Mouse (Mus musculus) midbrain, embryonic 12.5 days (tissue): ENCODE measurements around the gene Spata6. TPM values are rescaled to one million over a fixed set of nuclear protein-coding genes. Genes with fewer than 3 reads are reported as not detected.

Source experiments
- ATAC-seq: fragments of 200-750 bp; cut with Nextera tagmentation; 2 replicates; pipeline ENCODE4 v1.8.0; 2017; ENCODE audit warnings: low read depth, moderate TSS enrichment, moderate library complexity; ENCODE audit not compliant: low FRiP score
- H3K27ac ChIP-seq: fragments of 300-500 bp; sonication (generic); replicated peaks from 2 replicates; pipeline ENCODE4 v1.5.1; 2016; ENCODE audit warnings: mild to moderate bottlenecking
- H3K27me3 ChIP-seq: fragments of 300-500 bp; sonication (generic); 2 replicates; pipeline ENCODE4 v1.6.1; 2016; ENCODE audit warnings: mild to moderate bottlenecking
- H3K36me3 ChIP-seq: fragments of 300-500 bp; sonication (generic); 2 replicates; pipeline ENCODE4 v1.6.1; 2016
- H3K4me1 ChIP-seq: fragments of 300-500 bp; sonication (generic); 2 replicates; pipeline ENCODE4 v1.6.1; 2016
- H3K4me2 ChIP-seq: fragments of 300-500 bp; sonication (generic); replicated peaks from 2 replicates; pipeline ENCODE4 v1.6.1; 2016; ENCODE audit warnings: mild to moderate bottlenecking, moderate library complexity
- H3K4me3 ChIP-seq: fragments of 300-500 bp; sonication (generic); 2 replicates; pipeline ENCODE4 v1.5.1; 2016; ENCODE audit warnings: mild to moderate bottlenecking
- H3K9ac ChIP-seq: fragments of 300-500 bp; sonication (generic); replicated peaks from 2 replicates; pipeline ENCODE4 v1.6.1; 2016; ENCODE audit warnings: mild to moderate bottlenecking, moderate library complexity
- H3K9me3 ChIP-seq: fragments of 300-500 bp; sonication (generic); 2 replicates; pipeline ENCODE4 v1.6.1; 2016; ENCODE audit warnings: mild to moderate bottlenecking
- WGBS: fragments of 180-500 bp; shearing (Covaris S2); methylation state at CpG from one replicate; pipeline ENCODE4 v1.1.7; 2016; 5-methylcytosine and 5-hydroxymethylcytosine counted together
- polyA plus RNA-seq: library from polyadenylated mRNA; unstranded; fragments of >200 nt; fragmentation: Nextera tagmentation; extraction: Ambion mirVana; gene quantifications from 2 replicates; pipeline ENCODE4 v1.2.1, GENCODE M21; 2016

Gene Spata6
- 23.8 and 27.3 TPM in 2 replicates for polyA plus RNA-seq

DNA sequence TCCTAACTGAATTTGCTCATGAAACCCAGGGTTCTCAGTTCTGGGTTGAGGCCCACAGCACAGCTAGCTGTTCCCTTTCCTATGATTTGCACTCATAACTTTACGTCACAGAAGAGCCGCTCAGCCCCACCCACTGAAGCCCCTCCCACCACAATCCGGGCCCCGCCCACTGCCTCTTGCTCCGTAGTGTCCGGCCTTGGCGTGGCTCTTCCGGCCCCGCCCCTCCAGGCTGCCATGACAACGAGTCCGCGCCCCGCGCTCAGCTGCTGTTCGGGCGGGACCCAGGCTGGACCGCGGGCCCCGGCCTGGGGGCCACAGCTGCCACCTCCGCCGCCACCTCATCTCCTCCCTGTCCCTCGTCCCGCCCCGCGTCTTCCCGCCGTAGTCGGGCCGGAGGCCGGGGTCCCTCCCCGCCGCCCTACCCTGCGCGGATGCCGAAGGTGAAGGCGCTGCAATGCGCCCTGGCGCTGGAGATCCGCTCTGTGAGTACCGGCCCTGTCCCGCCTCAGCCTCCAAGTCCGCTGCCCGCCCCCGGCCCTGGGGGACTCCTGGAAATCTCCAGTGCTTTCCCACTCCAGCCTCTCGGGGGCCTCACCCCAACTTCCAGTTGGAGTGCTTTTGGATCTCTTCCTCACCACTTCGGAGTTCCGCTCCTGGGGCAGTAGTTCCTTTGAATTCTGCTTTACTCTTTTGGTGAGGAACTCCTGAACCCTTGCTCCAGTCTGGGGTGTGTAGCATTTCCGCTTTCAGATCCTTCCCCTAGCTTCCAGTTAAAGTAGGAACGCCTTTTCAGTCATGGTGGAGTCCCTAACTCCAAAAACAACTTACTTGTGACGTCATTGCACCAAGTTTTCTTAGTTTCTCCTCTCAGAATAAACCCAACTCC is at the start of gene Spata6:
Gene Spata6, plus strand, starts transcription at position 209 of the 886 bp plus-strand sequence.
- Histone ChIP-seq H3K27me3 (no peaks in the 10 kb centered on the region), H3K9ac (peak within 1 kb of the TSS; percentile 70), H3K27ac (peak within 1 kb of the TSS; percentile 49), H3K36me3 (no peaks in the 10 kb centered on the region), H3K4me1 (peaks cover 10% of the 10 kb centered on the region), H3K4me3 (peak within 1 kb of the TSS; percentile 87), H3K4me2 (peak within 1 kb of the TSS; percentile 76), H3K9me3 (no peaks in the 10 kb centered on the region)
- under 1% methylated on average over 50 of the region's 50 CpGs for WGBS
- peak; percentile 97 for ATAC-seq

DNA sequence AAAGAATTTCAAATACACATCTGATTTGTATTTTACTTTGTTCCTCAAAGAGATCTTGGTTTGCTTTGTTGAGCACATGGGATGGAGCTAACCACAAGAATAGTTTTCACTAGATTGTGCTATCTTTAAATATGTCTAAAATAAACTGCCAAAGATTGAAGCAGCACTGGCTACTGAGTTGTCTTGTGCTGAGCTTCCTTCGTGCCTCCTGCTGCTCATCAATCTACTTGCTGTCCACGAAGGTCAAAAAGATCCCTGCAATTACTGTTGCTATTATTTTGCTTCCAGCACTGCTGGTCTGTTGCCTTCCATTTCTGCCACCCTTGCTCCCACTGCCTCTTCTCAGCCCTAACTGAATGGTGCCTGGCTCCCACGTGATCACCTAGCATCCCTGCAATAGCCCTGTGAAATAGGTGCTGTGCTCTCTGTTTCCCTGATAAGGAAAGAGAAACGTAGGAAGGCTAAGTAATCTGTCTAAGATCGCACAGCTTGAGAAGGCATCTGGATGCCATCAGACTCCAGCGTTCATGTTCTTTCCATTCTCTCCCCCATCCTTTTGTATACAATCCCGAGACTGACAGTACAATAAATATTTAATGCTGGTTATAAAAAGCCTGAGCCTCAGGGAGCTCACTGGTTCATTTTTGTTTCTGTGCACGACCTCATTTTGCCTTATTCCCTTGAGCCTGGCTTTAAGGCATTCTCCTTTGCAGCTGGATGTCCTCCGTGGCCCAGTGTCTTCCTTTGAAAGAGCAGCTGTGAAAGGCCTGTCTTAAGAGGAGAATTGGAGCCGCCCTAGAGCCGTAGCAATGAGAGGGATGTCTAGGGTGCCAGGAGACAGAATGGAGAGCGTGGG is 49.0 kb upstream of the Spata6 start:
- peak; percentile 42; the same call in 1 of the 2 replicates for ATAC-seq
- WGBS: 28% methylated on average over 12 of the region's 12 CpGs
- no peaks in the 10 kb centered on the region for H3K27me3 ChIP-seq
- H3K36me3 ChIP-seq: no peaks in the 10 kb centered on the region
- H3K4me2 ChIP-seq: 0 out of 2 replicates have a peak overlapping the region, but pooled peaks have one; percentile 9
- H3K9ac ChIP-seq: no peak overlapping the region
- no peak overlapping the region for H3K4me3 ChIP-seq
- no peaks in the 10 kb centered on the region for H3K9me3 ChIP-seq
- peaks cover 11% of the 10 kb centered on the region for H3K4me1 ChIP-seq
- peak overlapping the region; percentile 66 for H3K27ac ChIP-seq

DNA sequence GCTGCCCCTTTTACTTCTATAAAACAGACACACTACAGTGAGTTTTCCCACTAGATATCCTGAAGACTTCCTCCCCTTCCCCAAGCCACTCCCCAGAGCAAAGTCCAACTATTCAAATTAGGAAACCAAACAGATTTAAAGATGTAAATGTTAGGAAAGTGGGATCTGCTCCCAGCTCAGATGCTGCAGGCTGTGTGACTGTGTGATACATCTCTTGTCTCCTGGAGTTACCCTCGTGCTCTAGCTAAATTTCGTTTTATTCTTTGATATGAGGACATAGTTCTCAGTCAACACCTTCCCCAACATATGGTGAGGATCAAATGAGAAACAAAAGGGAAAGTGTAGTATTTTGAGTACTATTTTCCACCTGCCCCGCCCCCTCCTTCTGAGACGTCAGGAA is 48.3 kb upstream of the Spata6 start:
- 73% methylated on average over 4 of the region's 4 CpGs for WGBS
- no peaks in the 10 kb centered on the region for H3K9me3 ChIP-seq
- H3K27ac ChIP-seq: peak overlapping the region; percentile 66
- H3K4me1 ChIP-seq: peaks cover 11% of the 10 kb centered on the region
- H3K4me2 ChIP-seq: no peak overlapping the region
- H3K27me3 ChIP-seq: no peaks in the 10 kb centered on the region
- H3K9ac ChIP-seq: no peak overlapping the region
- H3K36me3 ChIP-seq: no peaks in the 10 kb centered on the region
- no peak overlapping the region for H3K4me3 ChIP-seq
- ATAC-seq: no peak

DNA sequence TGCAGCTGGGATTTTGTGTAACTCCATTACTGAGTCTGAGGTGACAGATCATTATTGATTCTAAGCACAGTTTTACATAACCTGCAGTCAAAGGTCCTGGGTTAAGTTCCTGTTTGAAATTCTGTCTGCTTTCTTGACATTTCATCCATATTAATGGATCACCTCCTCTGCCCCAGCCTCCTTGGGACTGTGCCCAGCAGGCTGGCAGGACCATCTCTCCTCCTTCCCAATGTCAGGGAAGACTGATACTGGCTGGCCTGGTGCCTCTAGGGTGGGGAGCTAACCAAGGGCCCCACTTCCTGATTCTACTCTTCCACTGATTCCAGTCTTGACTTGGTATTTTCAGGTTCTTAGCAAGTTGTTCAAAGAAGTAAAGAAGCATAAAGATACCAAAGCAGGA is 45.9 kb upstream of the Spata6 start:
- no peaks in the 10 kb centered on the region for H3K27me3 ChIP-seq
- no peaks in the 10 kb centered on the region for H3K36me3 ChIP-seq
- H3K9ac ChIP-seq: no peak overlapping the region
- no peak overlapping the region for H3K4me2 ChIP-seq
- no peaks in the 10 kb centered on the region for H3K9me3 ChIP-seq
- H3K4me1 ChIP-seq: peaks cover 11% of the 10 kb centered on the region
- H3K27ac ChIP-seq: no peak overlapping the region
- no peak overlapping the region for H3K4me3 ChIP-seq
- ATAC-seq: no peak

DNA sequence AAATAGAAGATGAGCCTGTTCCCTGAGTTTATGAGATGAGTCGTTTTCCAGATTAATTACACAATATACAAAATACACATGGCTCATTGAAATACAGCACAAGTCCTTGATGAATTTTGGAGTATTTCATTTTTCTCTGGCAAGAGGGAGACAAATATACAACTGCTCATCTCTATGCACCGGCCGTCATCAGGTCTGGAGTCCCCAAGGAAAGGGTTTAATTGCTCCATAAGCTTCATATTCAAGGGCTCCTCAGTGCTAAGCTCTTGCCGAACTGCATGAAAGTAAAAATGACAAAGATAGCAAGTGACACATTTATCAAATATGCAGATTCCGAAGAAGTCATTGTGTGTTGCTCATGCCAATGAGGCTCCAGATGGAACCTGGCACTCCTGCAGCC is 37.9 kb upstream of the Spata6 start:
- no peaks in the 10 kb centered on the region for H3K27me3 ChIP-seq
- ATAC-seq: no peak
- peaks cover 5% of the 10 kb centered on the region; the same call in 1 of the 2 replicates for H3K4me1 ChIP-seq
- no peak overlapping the region for H3K27ac ChIP-seq
- H3K4me3 ChIP-seq: no peak overlapping the region
- no peak overlapping the region for H3K4me2 ChIP-seq
- no peaks in the 10 kb centered on the region for H3K36me3 ChIP-seq
- 78% methylated on average over 5 of the region's 5 CpGs for WGBS
- no peaks in the 10 kb centered on the region for H3K9me3 ChIP-seq
- no peak overlapping the region for H3K9ac ChIP-seq

DNA sequence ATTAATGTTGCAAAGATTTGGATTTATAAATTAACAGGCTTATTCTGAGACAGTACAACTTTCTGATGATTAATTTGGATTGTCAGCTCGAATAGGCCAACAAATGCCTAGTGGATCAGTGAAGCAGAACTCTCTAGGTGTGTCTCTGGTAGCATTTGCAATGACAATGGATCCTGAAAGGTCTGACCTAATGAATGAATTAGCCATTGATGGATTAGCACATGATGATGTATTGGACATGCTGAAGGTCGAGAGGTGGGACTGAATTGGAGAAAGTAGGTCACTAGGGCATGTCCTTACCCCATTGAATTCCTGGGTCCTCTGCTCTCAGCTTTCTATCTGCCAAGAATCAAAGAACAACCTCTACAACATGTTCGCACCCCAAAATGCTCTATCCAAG is 37.0 kb upstream of the Spata6 start:
- Histone ChIP-seq H3K4me1 (peaks cover 6% of the 10 kb centered on the region; the same call in 1 of the 2 replicates), H3K4me3 (no peak overlapping the region), H3K9ac (no peak overlapping the region), H3K27me3 (no peaks in the 10 kb centered on the region), H3K36me3 (no peaks in the 10 kb centered on the region), H3K4me2 (no peak overlapping the region), H3K27ac (no peak overlapping the region), H3K9me3 (no peaks in the 10 kb centered on the region)
- ATAC-seq: no peak
- WGBS: 77% methylated on average over 3 of the region's 3 CpGs

DNA sequence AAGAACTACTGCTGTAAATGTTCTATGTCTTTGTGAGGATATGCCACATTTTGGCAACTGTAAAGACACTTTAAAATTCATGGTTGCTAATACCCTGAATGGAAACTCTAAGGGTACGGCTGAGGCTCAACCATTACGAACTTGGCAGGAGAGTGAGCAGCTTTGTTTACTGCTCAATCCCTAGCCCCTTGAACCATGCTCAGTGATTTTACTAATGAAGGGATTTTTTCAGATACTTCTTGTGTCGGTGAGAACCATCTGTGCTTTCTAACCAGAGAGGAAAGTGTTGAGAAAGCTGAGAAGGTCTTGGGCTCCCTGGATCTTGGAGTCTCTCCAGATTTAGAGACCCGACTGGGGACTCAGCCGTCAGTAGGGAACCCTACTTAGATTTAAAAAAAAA is 35.9 kb upstream of the Spata6 start:
- ATAC-seq: no peak
- H3K4me1 ChIP-seq: peaks cover 6% of the 10 kb centered on the region; the same call in 1 of the 2 replicates
- no peak overlapping the region for H3K9ac ChIP-seq
- no peaks in the 10 kb centered on the region for H3K9me3 ChIP-seq
- WGBS: 79% methylated on average over 5 of the region's 5 CpGs
- no peak overlapping the region for H3K4me2 ChIP-seq
- H3K27ac ChIP-seq: no peak overlapping the region
- no peak overlapping the region for H3K4me3 ChIP-seq
- no peaks in the 10 kb centered on the region for H3K27me3 ChIP-seq
- no peaks in the 10 kb centered on the region for H3K36me3 ChIP-seq

DNA sequence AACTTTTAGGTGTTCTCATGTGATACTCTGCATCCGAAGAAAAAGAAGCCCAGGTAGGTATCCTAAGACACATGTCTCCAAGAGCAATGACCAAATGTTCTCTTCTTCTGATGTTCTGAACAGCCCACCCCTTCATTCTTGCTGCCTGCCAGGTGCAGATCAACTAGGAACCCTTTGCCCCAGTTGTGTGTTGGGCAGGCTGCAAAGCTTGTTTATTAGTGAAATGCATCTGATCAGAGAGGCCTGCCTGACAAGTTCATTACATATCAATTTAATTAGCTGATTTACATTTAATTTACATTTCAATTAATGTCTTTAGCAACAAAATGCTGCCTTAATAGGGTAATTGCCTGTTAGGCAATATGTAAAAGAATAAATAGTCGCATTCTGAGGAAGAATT is 33.8 kb upstream of the Spata6 start:
- ATAC-seq: no peak
- 71% methylated on average over 2 of the region's 2 CpGs for WGBS
- H3K36me3 ChIP-seq: no peaks in the 10 kb centered on the region

DNA sequence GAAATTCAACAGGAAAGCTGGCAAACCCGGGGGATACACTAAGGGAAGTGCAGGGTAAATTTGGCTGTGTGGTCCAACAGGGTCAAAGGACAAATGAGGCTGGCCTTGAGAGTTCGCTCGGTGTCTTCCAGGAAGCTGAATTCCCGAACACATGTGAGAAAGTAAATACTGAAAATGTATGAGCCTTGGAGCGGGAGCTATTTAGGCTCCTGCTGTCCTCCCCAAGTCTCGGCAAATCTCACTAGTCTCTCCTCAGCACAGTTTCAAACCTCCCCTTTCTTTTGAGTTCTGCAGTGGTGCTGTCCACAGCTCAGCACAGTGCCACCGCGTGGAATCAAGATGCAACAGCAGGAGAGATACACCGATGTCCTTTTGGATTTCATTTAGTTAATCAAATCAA is 32.8 kb upstream of the Spata6 start:
- peaks cover 16% of the 10 kb centered on the region for H3K4me1 ChIP-seq
- no peak overlapping the region; the same call in 1 of the 2 replicates for H3K4me3 ChIP-seq
- H3K9me3 ChIP-seq: no peaks in the 10 kb centered on the region
- peak overlapping the region; percentile 37 for H3K4me2 ChIP-seq
- H3K9ac ChIP-seq: no peak overlapping the region
- WGBS: 8% methylated on average over 9 of the region's 9 CpGs
- no peak overlapping the region for H3K27ac ChIP-seq
- H3K36me3 ChIP-seq: no peaks in the 10 kb centered on the region
- peak; percentile 77 for ATAC-seq
- H3K27me3 ChIP-seq: no peaks in the 10 kb centered on the region

More for the DNA sequence above, 33.8 kb upstream of the Spata6 start:
- Histone ChIP-seq H3K4me2 (no peak overlapping the region), H3K4me1 (peaks cover 8% of the 10 kb centered on the region), H3K9ac (no peak overlapping the region), H3K9me3 (no peaks in the 10 kb centered on the region), H3K4me3 (no peak overlapping the region), H3K27me3 (no peaks in the 10 kb centered on the region), H3K27ac (no peak overlapping the region)

DNA sequence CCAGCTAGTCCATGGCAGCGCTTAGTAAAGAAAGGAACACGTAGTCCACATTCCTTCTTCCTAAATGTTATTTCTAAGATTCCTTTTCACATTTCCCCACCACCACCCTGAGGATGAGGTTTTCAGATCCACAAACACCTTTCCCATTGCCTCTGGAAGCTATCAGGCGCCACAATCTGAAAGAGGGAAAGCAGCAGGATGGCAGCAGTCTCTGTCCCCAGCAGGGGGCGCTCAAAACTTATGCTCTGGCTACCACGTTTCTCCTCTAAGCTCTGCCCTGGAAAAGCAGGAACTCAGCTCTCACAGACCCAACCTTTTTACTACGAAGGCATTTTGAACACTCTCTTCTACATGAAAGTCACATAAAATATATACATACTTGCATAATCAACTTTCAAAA is 32.2 kb upstream of the Spata6 start:
- 13% methylated on average over 6 of the region's 6 CpGs for WGBS
- ATAC-seq: peak; percentile 50
- Histone ChIP-seq H3K9me3 (no peaks in the 10 kb centered on the region), H3K4me3 (no peak overlapping the region), H3K4me2 (peak overlapping the region; percentile 37), H3K27me3 (no peaks in the 10 kb centered on the region), H3K9ac (no peak overlapping the region), H3K4me1 (peaks cover 16% of the 10 kb centered on the region), H3K27ac (no peak overlapping the region), H3K36me3 (no peaks in the 10 kb centered on the region)

DNA sequence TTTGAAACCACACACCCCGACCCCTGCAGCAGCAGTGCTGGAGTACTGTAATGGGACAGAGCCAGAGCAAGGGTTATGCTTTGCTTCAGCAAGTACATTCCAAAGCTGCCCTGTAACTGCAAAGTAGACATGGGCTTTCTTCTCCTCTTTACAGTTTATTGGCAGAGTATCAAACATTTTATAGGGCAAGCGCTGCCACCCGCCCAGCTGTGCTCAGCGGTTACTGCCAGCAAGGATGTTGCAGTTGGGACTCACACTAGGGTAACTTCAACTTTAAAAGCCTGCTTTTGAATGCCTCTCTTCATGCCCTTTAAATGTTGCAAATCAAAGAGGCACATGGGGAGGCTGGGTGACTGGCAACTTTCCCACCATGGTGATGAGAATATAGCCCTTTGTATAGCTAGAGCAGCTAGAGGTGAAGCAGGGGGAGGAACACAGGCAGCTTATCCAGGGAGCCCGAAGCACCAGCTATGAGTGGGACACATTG is 28.7 kb upstream of the Spata6 start:
- ATAC-seq: peak; percentile 45
- no peaks in the 10 kb centered on the region for H3K36me3 ChIP-seq
- H3K4me1 ChIP-seq: peaks cover 14% of the 10 kb centered on the region
- no peak overlapping the region for H3K4me3 ChIP-seq
- H3K4me2 ChIP-seq: no peak overlapping the region
- H3K9me3 ChIP-seq: no peaks in the 10 kb centered on the region
- H3K9ac ChIP-seq: no peak overlapping the region
- H3K27me3 ChIP-seq: no peaks in the 10 kb centered on the region
- H3K27ac ChIP-seq: no peak overlapping the region
- WGBS: 66% methylated on average over 5 of the region's 5 CpGs

DNA sequence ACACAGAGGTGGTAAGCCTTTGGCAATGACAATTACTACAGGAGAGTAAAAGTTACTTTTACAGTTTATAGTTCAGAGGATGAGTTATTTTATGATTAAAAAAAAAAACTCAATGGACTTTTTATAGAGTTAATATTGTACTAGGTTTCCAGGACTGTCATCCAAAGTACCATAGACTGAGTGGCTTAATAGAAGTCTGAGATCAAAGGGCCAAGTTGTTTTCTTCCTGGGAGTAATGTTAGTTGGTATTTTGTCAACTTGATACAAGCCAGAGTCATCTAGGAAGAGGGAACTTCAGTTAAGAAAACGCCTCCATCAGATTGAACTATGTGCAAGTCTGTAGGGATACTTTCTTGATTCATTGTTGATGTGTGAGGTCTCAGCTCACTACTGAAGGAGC is 18.4 kb upstream of the Spata6 start:
- H3K27me3 ChIP-seq: no peaks in the 10 kb centered on the region
- no peak overlapping the region for H3K4me3 ChIP-seq
- H3K4me2 ChIP-seq: no peak overlapping the region
- no peaks in the 10 kb centered on the region for H3K36me3 ChIP-seq
- ATAC-seq: no peak
- WGBS: 81% methylated on average over 1 of the region's 1 CpGs
- H3K9ac ChIP-seq: no peak overlapping the region
- no peaks in the 10 kb centered on the region for H3K9me3 ChIP-seq
- H3K27ac ChIP-seq: no peak overlapping the region
- H3K4me1 ChIP-seq: no peaks in the 10 kb centered on the region
